Mouse (Mus musculus) embryonic facial prominence, embryonic 11.5 days (tissue): ENCODE measurements at regions not wholly inside any gene's neighbourhood (a gene's known extent, or its start where the extent isn't known, plus 50 kb on each side); places are given as distances from the start of the nearest gene placed in this dataset.

Experiments
- ATAC-seq: fragments of 200-750 bp; cut with Nextera tagmentation; replicated peaks from 2 replicates; pipeline ENCODE4 v1.8.0; 2017; ENCODE audit warnings: low read depth; ENCODE audit not compliant: insufficient number of reproducible peaks, low FRiP score, low TSS enrichment
- DNase-seq: peaks from one replicate; pipeline ENCODE4 v3.0.0-alpha.2; 2015; ENCODE audit warnings: low spot score
- H3K27ac ChIP-seq: fragments of 300-500 bp; sonication (generic); replicated peaks from 2 replicates; pipeline ENCODE4 v1.5.1; 2014; ENCODE audit warnings: mild to moderate bottlenecking, low read depth, low read length, control low read depth
- H3K27me3 ChIP-seq: fragments of 300-500 bp; sonication (generic); 2 replicates; pipeline ENCODE4 v1.6.1; 2014; ENCODE audit warnings: mild to moderate bottlenecking, low read length, moderate library complexity, mixed read lengths; ENCODE audit not compliant: control insufficient read depth, insufficient read depth
- H3K36me3 ChIP-seq: fragments of 300-500 bp; sonication (generic); replicated peaks from 2 replicates; pipeline ENCODE4 v1.6.1; 2014; ENCODE audit warnings: low read depth, mild to moderate bottlenecking, low read length, moderate library complexity, mixed read lengths; ENCODE audit not compliant: control insufficient read depth, insufficient read depth
- H3K4me1 ChIP-seq: fragments of 300-500 bp; sonication (generic); 2 replicates; pipeline ENCODE4 v1.6.1; 2014; ENCODE audit warnings: low read length, mixed read lengths; ENCODE audit not compliant: control insufficient read depth, insufficient read depth
- H3K4me2 ChIP-seq: fragments of 300-500 bp; sonication (generic); 2 replicates; pipeline ENCODE4 v1.6.1; 2014; ENCODE audit warnings: low read depth, mild to moderate bottlenecking, control low read depth, low read length, moderate library complexity
- H3K4me3 ChIP-seq: fragments of 300-500 bp; sonication (generic); 2 replicates; pipeline ENCODE4 v1.5.1; 2014; ENCODE audit warnings: low read depth, low read length, control low read depth
- H3K9ac ChIP-seq: fragments of 300-500 bp; sonication (generic); replicated peaks from 2 replicates; pipeline ENCODE4 v1.6.1; 2014; ENCODE audit warnings: mild to moderate bottlenecking, control low read depth, low read length
- H3K9me3 ChIP-seq: fragments of 300-500 bp; sonication (generic); replicated peaks from 2 replicates; pipeline ENCODE4 v1.6.1; 2016; ENCODE audit warnings: mild to moderate bottlenecking, low read length, inconsistent platforms, mixed read lengths; ENCODE audit not compliant: control insufficient read depth
- WGBS: fragments of 180-500 bp; shearing (Covaris S2); extraction: QIAGEN DNeasy Blood & Tissue Kit; methylation state at CpG from one replicate; pipeline ENCODE4 v1.1.7; 2014; 5-methylcytosine and 5-hydroxymethylcytosine counted together

DNA sequence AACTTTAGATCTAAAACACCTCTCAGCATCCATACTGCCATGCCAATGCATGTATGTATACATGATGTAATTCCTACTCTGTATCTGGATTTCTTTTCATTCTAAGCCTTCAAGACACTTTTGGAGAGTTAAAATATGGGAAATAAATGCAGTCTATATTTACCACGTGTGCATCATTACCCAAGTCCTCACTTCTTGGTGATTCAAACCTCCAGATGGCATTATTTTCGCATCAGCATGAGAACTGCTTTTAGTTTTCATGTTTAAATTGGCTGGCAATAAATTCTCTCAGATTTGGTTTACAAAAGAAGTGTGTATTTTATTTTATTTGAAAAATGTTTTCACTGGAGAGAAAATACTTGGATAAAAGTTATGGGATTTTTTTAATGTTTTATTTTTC, 942.8 kb downstream of the Brinp1 start:
- H3K9ac ChIP-seq: no peak overlapping the region
- no peak for ATAC-seq
- H3K9me3 ChIP-seq: no peaks in the 10 kb centered on the region
- H3K4me1 ChIP-seq: no peaks in the 10 kb centered on the region
- H3K27ac ChIP-seq: no peak overlapping the region
- no peak for DNase-seq
- H3K36me3 ChIP-seq: no peaks in the 10 kb centered on the region
- no peak overlapping the region for H3K4me2 ChIP-seq
- H3K4me3 ChIP-seq: no peak overlapping the region
- 72% methylated on average over 2 of the region's 2 CpGs for WGBS
- H3K27me3 ChIP-seq: no peaks in the 10 kb centered on the region

DNA sequence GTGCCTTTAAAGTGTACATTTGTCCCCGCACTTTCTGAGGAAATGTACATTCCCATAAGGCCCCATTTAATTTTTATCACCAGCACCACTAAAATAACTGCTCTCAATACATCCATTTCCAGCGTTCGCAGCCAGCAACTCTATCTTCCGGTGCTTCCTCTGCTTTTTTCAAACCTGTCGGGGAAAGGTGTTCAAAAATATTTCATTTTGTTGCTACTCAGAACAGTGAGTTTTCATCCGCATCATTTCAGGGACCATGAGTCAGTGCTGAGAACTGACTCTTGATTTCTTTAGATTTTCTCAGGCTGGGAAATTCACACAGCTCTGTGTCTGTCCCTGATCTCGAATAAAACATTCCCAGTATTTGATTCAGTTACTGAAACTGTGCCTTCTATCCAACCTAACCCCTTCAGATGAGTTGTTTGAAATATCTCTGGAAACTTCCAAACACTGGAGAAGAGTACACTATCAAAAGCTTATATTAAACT, 959.4 kb downstream of the Brinp1 start:
- no peak overlapping the region for H3K9ac ChIP-seq
- H3K9me3 ChIP-seq: no peaks in the 10 kb centered on the region
- ATAC-seq (no peak), DNase-seq (no peak)
- WGBS: 88% methylated on average over 7 of the region's 7 CpGs
- H3K4me1 ChIP-seq: no peaks in the 10 kb centered on the region
- H3K4me3 ChIP-seq: no peak overlapping the region
- no peak overlapping the region for H3K27ac ChIP-seq
- no peak overlapping the region for H3K4me2 ChIP-seq
- no peaks in the 10 kb centered on the region for H3K27me3 ChIP-seq
- H3K36me3 ChIP-seq: no peaks in the 10 kb centered on the region

DNA sequence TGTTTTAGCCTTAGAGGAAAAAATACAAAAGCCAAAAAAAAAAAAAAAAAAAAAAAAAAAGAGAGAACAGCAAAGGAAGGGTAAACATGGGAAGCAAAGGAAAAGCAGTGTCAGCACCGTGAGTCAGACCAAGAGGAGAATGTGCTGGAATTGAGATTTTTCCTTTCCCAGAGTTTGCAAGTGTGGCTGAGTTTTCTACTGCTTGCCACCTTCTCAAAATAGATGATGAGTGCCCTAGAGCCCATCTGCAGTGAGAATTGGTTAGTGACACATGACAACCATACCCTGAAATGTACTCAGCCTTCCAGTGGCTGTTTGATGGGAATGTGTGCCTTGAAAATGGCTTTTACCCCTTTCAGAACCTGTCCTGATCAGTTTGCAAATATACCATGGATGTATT, 990.7 kb downstream of the Brinp1 start:
- no peak overlapping the region for H3K4me3 ChIP-seq
- no peak overlapping the region for H3K4me2 ChIP-seq
- WGBS: 95% methylated on average over 1 of the region's 1 CpGs
- DNase-seq (no peak), ATAC-seq (no peak)
- H3K9me3 ChIP-seq: no peaks in the 10 kb centered on the region
- H3K4me1 ChIP-seq: no peaks in the 10 kb centered on the region
- no peak overlapping the region for H3K9ac ChIP-seq
- no peaks in the 10 kb centered on the region for H3K36me3 ChIP-seq
- H3K27me3 ChIP-seq: no peaks in the 10 kb centered on the region
- H3K27ac ChIP-seq: no peak overlapping the region

DNA sequence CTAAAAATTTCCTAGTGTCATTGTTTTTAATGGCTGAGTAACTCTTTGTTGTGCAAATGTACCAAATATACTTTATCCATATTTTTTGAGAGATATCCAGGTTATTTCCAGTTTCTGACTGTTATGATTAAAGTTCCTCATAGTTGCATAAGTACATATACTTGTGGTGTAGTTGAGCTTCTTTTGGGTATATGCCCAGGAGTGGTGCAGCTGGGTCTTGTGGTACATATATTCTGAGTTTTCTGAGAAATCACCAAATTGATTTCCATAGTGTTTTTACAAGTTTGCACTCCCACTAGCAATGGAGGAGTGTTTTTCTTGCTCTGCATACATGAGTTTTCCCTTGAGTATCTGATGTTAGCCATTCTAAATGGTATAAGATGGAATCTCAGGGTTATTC, 1006.2 kb downstream of the Brinp1 start:
- DNase-seq (no peak), ATAC-seq (no peak)
- H3K4me1 ChIP-seq: no peaks in the 10 kb centered on the region
- no peaks in the 10 kb centered on the region for H3K36me3 ChIP-seq
- H3K27me3 ChIP-seq: no peaks in the 10 kb centered on the region
- H3K9ac ChIP-seq: no peak overlapping the region
- no peak overlapping the region for H3K27ac ChIP-seq
- H3K4me3 ChIP-seq: no peak overlapping the region
- no peak overlapping the region for H3K4me2 ChIP-seq
- no peaks in the 10 kb centered on the region for H3K9me3 ChIP-seq

DNA sequence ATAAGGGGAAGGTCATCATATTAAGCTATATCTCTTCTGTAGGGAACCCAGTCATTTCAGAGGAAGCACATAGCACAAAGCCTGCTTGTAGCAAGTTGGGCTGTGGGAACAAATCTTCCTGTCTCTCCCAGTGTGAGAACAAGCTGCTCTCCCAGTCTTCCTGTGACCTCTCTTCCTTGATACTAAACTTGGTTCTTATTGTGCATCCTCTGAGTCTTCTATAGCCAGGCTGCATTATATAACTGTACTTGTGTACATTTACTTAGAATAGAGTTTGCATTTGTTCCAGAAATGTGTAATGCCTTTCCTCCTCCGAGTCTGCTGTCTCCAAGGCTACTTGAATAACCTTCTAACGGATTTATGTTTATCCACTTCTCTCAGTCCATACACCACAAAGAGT, 1021.7 kb downstream of the Brinp1 start:
- no peaks in the 10 kb centered on the region for H3K4me1 ChIP-seq
- H3K4me3 ChIP-seq: no peak overlapping the region
- no peaks in the 10 kb centered on the region for H3K36me3 ChIP-seq
- no peak for DNase-seq
- H3K27ac ChIP-seq: no peak overlapping the region
- no peak overlapping the region for H3K4me2 ChIP-seq
- WGBS: 83% methylated on average over 2 of the region's 2 CpGs
- H3K9ac ChIP-seq: no peak overlapping the region
- no peaks in the 10 kb centered on the region for H3K27me3 ChIP-seq
- no peak for ATAC-seq
- H3K9me3 ChIP-seq: no peaks in the 10 kb centered on the region

DNA sequence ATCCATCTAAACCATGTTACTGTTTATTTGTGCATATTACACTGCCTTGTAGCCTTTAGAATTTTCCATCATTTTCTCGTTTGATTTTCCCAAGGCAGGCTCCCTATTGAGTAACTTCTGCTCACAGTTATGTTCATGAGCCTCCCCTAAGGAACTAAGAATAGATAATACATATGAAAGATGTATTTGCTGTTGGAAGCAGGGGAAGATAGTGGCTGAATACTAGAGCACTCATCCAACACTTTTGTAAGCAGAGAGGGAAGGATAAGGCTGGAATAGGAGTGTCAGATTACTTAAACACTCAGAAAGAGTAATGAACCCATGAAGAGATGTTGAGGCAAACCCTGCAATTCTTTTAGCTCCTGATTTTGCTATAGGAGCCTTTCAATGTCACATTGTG, 1055.1 kb downstream of the Brinp1 start:
- H3K4me3 ChIP-seq: no peak overlapping the region
- H3K4me2 ChIP-seq: no peak overlapping the region
- H3K9ac ChIP-seq: no peak overlapping the region
- H3K27me3 ChIP-seq: no peaks in the 10 kb centered on the region
- no peak for ATAC-seq
- H3K9me3 ChIP-seq: no peaks in the 10 kb centered on the region
- no peaks in the 10 kb centered on the region for H3K36me3 ChIP-seq
- H3K4me1 ChIP-seq: no peaks in the 10 kb centered on the region
- H3K27ac ChIP-seq: no peak overlapping the region
- DNase-seq: no peak
- 76% methylated on average over 1 of the region's 1 CpGs for WGBS

DNA sequence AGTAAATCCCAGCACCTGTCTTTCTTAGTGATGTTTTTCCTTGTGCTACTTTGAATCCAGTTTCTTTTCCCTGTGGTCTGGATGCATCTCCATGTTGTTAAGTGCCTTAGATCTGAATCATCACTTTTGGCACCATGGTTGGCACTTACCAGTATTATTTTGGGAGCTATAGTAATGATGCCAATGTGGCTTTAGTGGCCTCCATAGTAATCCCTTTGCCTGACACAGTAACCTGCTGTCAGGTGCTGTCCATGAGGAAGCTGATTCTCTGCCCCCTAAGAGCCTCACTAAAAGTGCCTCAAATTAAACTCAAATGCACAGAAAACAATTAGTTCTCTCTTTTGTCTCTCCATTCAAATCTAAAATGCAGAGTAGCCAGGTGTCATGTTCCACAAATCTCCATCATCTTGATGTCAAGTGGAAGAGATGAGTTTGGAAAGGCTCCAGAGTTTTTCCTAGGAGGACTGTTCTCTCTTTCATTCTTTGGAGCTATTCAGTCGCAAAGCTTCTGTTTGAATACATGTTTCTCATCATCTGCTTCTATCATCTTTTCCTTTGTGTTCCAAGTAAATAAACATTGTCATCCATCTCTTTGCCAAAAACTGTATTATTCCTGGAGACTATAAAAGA, 1062.1 kb downstream of the Brinp1 start:
- Histone ChIP-seq H3K27ac (no peak overlapping the region), H3K4me2 (no peak overlapping the region), H3K9ac (no peak overlapping the region), H3K27me3 (no peaks in the 10 kb centered on the region), H3K9me3 (no peaks in the 10 kb centered on the region), H3K4me3 (no peak overlapping the region), H3K4me1 (no peaks in the 10 kb centered on the region), H3K36me3 (no peaks in the 10 kb centered on the region)
- 93% methylated on average over 1 of the region's 1 CpGs for WGBS
- DNase-seq (no peak), ATAC-seq (no peak)

DNA sequence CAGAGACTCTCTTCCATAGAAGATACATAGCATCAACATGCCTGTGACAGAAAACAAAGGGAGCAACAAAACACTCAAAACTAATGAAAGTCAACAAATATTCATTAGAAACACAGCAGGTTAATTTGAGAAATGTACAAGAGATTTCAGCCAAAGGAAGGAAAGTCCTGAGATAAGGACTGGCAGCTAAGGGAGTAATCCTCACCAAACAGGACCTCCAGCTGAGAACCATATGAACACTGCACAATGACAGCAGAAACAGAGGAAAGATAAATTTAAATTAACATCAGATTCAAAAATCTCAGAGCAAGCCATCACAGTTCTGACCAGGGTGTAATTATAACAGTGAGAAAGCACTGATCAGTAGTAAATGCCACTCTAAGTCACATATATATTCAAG, 1060.6 kb downstream of the Tlr4 start:
- H3K36me3 ChIP-seq: no peaks in the 10 kb centered on the region
- H3K27ac ChIP-seq: no peak overlapping the region
- no peak overlapping the region for H3K4me3 ChIP-seq
- H3K9me3 ChIP-seq: no peaks in the 10 kb centered on the region
- H3K27me3 ChIP-seq: no peaks in the 10 kb centered on the region
- DNase-seq (no peak), ATAC-seq (no peak)
- no peaks in the 10 kb centered on the region for H3K4me1 ChIP-seq
- no peak overlapping the region for H3K4me2 ChIP-seq
- no peak overlapping the region for H3K9ac ChIP-seq
